Mouse (Mus musculus) lung, embryonic 15.5 days (tissue): Measurements from ENCODE around the gene Ctnnd2. TPM values are rescaled to one million over a fixed set of nuclear protein-coding genes. Genes with fewer than 3 reads are reported as not detected.

ENCODE experiments used
- ATAC-seq: fragments of 200-750 bp; cut with Nextera tagmentation; 2 replicates; pipeline ENCODE4 v1.8.0; 2017; ENCODE audit warnings: moderate number of reproducible peaks, borderline replicate concordance; ENCODE audit not compliant: low FRiP score, low TSS enrichment; ENCODE audit errors: extremely low read depth
- H3K27ac ChIP-seq: fragments of 300-500 bp; sonication (generic); 2 replicates; pipeline ENCODE4 v1.5.1; 2015; ENCODE audit warnings: moderate library complexity, mild to moderate bottlenecking, inconsistent platforms
- H3K27me3 ChIP-seq: fragments of 300-500 bp; sonication (generic); 2 replicates; pipeline ENCODE4 v1.6.1; 2015; ENCODE audit warnings: inconsistent platforms
- H3K36me3 ChIP-seq: fragments of 300-500 bp; sonication (generic); 2 replicates; pipeline ENCODE4 v1.6.1; 2015; ENCODE audit warnings: inconsistent platforms
- H3K4me1 ChIP-seq: fragments of 300-500 bp; sonication (generic); 2 replicates; pipeline ENCODE4 v1.6.1; 2015; ENCODE audit warnings: inconsistent platforms
- H3K4me2 ChIP-seq: fragments of 300-500 bp; sonication (generic); 2 replicates; pipeline ENCODE4 v1.6.1; 2015; ENCODE audit warnings: inconsistent platforms, mild to moderate bottlenecking, moderate library complexity
- H3K4me3 ChIP-seq: fragments of 300-500 bp; sonication (generic); 2 replicates; pipeline ENCODE4 v1.5.1; 2015; ENCODE audit warnings: mild to moderate bottlenecking, inconsistent platforms
- H3K9ac ChIP-seq: fragments of 300-500 bp; sonication (generic); 2 replicates; pipeline ENCODE4 v1.6.1; 2015; ENCODE audit warnings: inconsistent platforms
- H3K9me3 ChIP-seq: fragments of 300-500 bp; sonication (generic); 2 replicates; pipeline ENCODE4 v1.6.1; 2016; ENCODE audit warnings: inconsistent platforms
- WGBS: fragments of 180-500 bp; shearing (Covaris S2); methylation state at CpG from one replicate; pipeline ENCODE4 v1.1.7; 2015; 5-methylcytosine and 5-hydroxymethylcytosine counted together
- polyA plus RNA-seq: library from polyadenylated mRNA; unstranded; fragments of >200 nt; fragmentation: Nextera tagmentation; extraction: Ambion mirVana; gene quantifications from 2 replicates; pipeline ENCODE4 v1.2.1, GENCODE M21; 2015

The Ctnnd2 gene
- polyA plus RNA-seq, 1 experiment from 2014 or later = 18.9 TPM

- no peak overlapping the region for H3K4me3 ChIP-seq
- ATAC-seq = no peak
Measured at GRCm38 (mm10) chr15:30633917-30634316, 461.5 kb downstream of the Ctnnd2 start.

GRCm38 (mm10) chr15:30634522-30634921, 462.1 kb downstream of the Ctnnd2 start:
- no peak for ATAC-seq

More at GRCm38 (mm10) chr15:30633917-30634316, 461.5 kb downstream of the Ctnnd2 start:
- Histone ChIP-seq H3K27ac (no peak overlapping the region), H3K9me3 (no peaks in the 10 kb centered on the region), H3K9ac (no peak overlapping the region), H3K36me3 (no peaks in the 10 kb centered on the region), H3K4me2 (no peak overlapping the region), H3K4me1 (no peaks in the 10 kb centered on the region), H3K27me3 (no peaks in the 10 kb centered on the region)
- WGBS = 31% methylated on average over 2 of the region's 2 CpGs

DNA sequence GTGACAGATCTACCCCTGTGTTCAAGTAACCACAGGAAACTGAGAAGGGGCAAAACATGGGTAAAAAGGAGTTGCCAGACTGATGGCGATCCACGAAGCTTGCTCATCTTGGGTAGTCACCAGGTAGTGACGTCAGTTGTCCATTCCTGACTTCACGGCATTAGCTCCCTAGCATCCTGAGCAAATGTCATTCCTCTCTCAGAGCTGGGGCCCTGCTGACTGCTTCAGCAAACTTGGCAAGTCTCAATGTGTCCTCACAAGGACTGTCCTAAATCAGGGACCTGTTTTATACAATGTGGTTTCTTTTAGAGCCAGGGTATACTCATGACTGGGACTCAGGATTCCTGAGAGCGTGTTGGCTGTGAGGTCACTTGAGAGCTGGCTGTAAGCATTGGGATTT, 468.3 kb downstream of the Ctnnd2 start:
- ATAC-seq = no peak
- no peak overlapping the region for H3K4me2 ChIP-seq
- H3K9ac ChIP-seq = no peak overlapping the region
- no peak overlapping the region for H3K4me3 ChIP-seq
- H3K27ac ChIP-seq = no peak overlapping the region
- no peaks in the 10 kb centered on the region for H3K36me3 ChIP-seq
- no peaks in the 10 kb centered on the region for H3K4me1 ChIP-seq
- WGBS = 81% methylated on average over 5 of the region's 5 CpGs
- peaks cover 3% of the 10 kb centered on the region; the same call in 1 of the 2 replicates for H3K27me3 ChIP-seq
- no peaks in the 10 kb centered on the region for H3K9me3 ChIP-seq

More at GRCm38 (mm10) chr15:30634522-30634921, 462.1 kb downstream of the Ctnnd2 start:
- Histone ChIP-seq H3K4me2 (no peak overlapping the region), H3K9ac (no peak overlapping the region), H3K27ac (peak overlapping the region; percentile 29), H3K4me1 (no peaks in the 10 kb centered on the region), H3K9me3 (no peaks in the 10 kb centered on the region), H3K4me3 (no peak overlapping the region), H3K27me3 (no peaks in the 10 kb centered on the region), H3K36me3 (no peaks in the 10 kb centered on the region)
- 18% methylated on average over 5 of the region's 5 CpGs for whole genome bisulfite sequencing

GRCm38 (mm10) chr15:30645688-30646087, 473.3 kb downstream of the Ctnnd2 start:
- Histone ChIP-seq H3K9ac (no peak overlapping the region), H3K4me3 (no peak overlapping the region), H3K9me3 (no peaks in the 10 kb centered on the region), H3K4me1 (peaks cover 4% of the 10 kb centered on the region; the same call in 1 of the 2 replicates), H3K36me3 (no peaks in the 10 kb centered on the region), H3K27me3 (peaks cover 30% of the 10 kb centered on the region), H3K27ac (no peak overlapping the region), H3K4me2 (no peak overlapping the region; the same call in 1 of the 2 replicates)
- ATAC-seq = no peak
- 41% methylated on average over 1 of the region's 1 CpGs for WGBS

DNA sequence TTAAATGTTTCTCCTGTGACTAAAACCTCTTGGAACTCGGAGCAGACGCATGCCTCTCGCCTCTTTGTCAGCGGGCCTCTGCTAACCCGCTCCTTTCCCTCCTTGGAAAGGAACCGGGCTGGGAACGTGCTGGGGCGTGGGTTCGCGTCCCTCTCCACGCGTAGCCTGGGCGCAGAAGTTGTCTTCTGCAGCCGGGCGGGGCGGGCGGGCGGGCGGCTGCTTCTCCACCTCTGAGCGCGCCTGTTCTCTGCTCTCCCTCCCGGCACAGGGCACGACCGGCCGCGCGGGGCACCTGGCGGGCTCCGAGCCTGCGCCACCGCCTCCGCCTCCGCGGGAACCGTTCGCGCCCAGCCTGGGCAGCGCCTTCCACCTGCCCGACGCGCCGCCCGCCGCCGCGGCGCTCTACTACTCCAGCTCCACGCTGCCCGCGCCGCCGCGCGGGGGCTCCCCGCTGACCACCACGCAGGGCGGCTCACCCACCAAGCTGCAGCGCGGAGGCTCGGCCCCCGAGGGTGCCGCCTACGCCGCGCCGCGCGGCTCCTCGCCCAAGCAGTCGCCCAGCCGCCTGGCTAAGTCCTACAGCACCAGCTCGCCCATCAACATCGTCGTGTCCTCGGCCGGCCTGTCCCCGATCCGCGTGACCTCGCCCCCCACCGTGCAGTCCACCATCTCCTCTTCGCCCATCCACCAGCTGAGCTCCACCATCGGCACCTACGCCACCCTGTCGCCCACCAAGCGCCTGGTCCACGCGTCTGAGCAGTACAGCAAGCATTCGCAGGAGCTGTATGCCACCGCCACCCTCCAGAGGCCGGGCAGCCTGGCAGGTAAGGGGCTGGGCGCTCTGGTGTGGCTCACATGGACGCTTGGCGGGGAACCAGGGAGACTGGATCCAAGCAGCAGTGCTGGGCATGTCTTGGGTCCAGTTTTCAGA, 474.4 kb downstream of the Ctnnd2 start:
- ATAC-seq = peak; percentile 68

DNA sequence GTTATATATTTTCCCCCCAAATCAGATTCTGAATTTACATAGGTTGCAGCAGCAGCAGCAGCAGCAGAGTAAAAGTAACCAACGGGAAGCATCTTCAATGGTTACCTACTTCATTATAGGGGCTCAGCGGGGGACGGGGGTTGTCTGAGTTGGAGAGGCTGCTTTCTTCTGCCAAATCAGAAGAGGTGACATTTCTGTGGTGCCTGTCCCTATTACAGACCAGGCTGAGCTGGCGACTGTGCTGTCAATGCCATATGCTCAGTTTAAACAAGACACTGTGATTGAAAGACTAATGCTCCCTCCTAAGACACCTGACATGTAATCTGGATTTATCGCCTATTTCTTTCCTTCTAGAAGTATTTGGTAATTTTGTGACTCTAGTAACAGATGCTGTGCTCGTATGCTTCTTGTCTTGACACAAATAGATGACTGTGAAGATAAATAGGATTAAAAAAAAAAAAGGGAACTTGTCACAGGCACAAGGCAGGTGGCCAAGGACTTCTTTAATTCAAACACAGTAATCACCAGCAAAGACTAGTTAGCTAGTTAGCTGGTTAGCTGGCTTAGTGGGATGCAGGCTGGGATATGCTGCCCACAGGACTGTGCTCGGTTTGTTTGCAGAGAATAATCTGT, 475.4 kb downstream of the Ctnnd2 start:
- WGBS = 26% methylated on average over 7 of the region's 7 CpGs
- Histone ChIP-seq H3K9ac (0 out of 2 replicates have a peak overlapping the region, but pooled peaks have one; percentile 54), H3K4me2 (peak overlapping the region; percentile 79), H3K9me3 (no peaks in the 10 kb centered on the region), H3K27me3 (peaks cover 30% of the 10 kb centered on the region), H3K36me3 (no peaks in the 10 kb centered on the region), H3K27ac (no peak overlapping the region), H3K4me3 (peak overlapping the region; percentile 57), H3K4me1 (peaks cover 4% of the 10 kb centered on the region; the same call in 1 of the 2 replicates)
- no peak for ATAC-seq

More for the DNA sequence above, 474.4 kb downstream of the Ctnnd2 start:
- H3K9me3 ChIP-seq = no peaks in the 10 kb centered on the region
- H3K4me2 ChIP-seq = peak overlapping the region; percentile 79
- peak overlapping the region; percentile 53 for H3K27ac ChIP-seq
- H3K4me3 ChIP-seq = peak overlapping the region; percentile 57
- peaks cover 30% of the 10 kb centered on the region for H3K27me3 ChIP-seq
- WGBS = under 1% methylated on average over 67 of the region's 94 CpGs
- H3K4me1 ChIP-seq = peaks cover 4% of the 10 kb centered on the region; the same call in 1 of the 2 replicates
- H3K36me3 ChIP-seq = no peaks in the 10 kb centered on the region
- peak overlapping the region; percentile 54 for H3K9ac ChIP-seq

DNA sequence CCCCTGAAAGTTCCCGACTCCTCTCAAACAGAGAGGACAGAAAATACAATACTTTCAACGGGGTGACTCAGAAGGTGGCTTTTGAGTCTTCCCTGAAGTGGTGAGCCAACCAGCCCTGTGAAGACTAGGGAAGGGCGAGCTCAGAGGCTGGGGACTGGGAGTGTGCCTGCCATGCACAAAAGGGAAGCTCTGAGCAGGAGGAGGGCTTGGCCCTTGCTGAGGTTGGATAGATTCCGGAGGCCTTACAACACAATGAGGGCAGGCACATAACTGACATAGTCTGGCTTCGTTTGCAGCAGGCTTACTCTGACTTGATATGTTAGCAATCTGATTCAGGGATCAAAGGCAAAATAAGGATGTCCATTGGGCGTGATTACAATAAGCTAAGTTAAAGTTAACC, 477.6 kb downstream of the Ctnnd2 start:
- no peak overlapping the region for H3K9ac ChIP-seq
- no peak overlapping the region for H3K27ac ChIP-seq
- no peaks in the 10 kb centered on the region for H3K9me3 ChIP-seq
- H3K36me3 ChIP-seq = no peaks in the 10 kb centered on the region
- no peak overlapping the region for H3K4me3 ChIP-seq
- peaks cover 4% of the 10 kb centered on the region; the same call in 1 of the 2 replicates for H3K4me1 ChIP-seq
- WGBS = 51% methylated on average over 6 of the region's 6 CpGs
- H3K4me2 ChIP-seq = peak overlapping the region; percentile 14; the same call in 1 of the 2 replicates
- H3K27me3 ChIP-seq = peaks cover 30% of the 10 kb centered on the region
- no peak for ATAC-seq

GRCm38 (mm10) chr15:30655433-30655832, 483.0 kb downstream of the Ctnnd2 start:
- H3K27ac ChIP-seq = no peak overlapping the region
- H3K9me3 ChIP-seq = no peaks in the 10 kb centered on the region
- no peaks in the 10 kb centered on the region for H3K36me3 ChIP-seq
- no peak for ATAC-seq
- WGBS = 54% methylated on average over 9 of the region's 9 CpGs
- no peak overlapping the region for H3K4me2 ChIP-seq
- H3K4me3 ChIP-seq = no peak overlapping the region
- no peaks in the 10 kb centered on the region for H3K27me3 ChIP-seq
- no peaks in the 10 kb centered on the region for H3K4me1 ChIP-seq
- no peak overlapping the region for H3K9ac ChIP-seq

DNA sequence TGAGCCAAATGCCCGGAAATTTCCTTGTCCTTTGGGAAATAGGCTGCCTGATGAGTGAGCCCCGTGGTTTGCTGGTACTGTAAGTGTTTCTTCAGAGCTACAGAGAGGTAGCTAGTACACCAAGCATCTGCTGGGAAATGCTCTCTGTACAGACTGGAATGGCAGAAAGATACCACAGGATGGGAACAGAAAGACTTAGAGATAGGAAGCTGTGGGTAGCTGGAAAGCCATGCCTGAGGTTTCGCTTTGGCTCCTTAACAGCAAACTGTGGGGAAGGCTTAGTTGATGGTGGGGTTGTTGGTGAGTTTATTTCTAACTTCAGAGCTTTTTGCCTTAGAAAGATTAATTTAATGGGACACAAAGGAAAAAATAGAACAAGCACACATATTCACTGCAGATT, 485.2 kb downstream of the Ctnnd2 start:
- H3K36me3 ChIP-seq = no peaks in the 10 kb centered on the region
- peaks cover 2% of the 10 kb centered on the region; the same call in 1 of the 2 replicates for H3K4me1 ChIP-seq
- no peak overlapping the region for H3K27ac ChIP-seq
- H3K9ac ChIP-seq = no peak overlapping the region
- WGBS = 82% methylated on average over 3 of the region's 3 CpGs
- H3K9me3 ChIP-seq = no peaks in the 10 kb centered on the region
- H3K27me3 ChIP-seq = no peaks in the 10 kb centered on the region
- no peak overlapping the region for H3K4me2 ChIP-seq
- ATAC-seq = no peak
- no peak overlapping the region for H3K4me3 ChIP-seq

DNA sequence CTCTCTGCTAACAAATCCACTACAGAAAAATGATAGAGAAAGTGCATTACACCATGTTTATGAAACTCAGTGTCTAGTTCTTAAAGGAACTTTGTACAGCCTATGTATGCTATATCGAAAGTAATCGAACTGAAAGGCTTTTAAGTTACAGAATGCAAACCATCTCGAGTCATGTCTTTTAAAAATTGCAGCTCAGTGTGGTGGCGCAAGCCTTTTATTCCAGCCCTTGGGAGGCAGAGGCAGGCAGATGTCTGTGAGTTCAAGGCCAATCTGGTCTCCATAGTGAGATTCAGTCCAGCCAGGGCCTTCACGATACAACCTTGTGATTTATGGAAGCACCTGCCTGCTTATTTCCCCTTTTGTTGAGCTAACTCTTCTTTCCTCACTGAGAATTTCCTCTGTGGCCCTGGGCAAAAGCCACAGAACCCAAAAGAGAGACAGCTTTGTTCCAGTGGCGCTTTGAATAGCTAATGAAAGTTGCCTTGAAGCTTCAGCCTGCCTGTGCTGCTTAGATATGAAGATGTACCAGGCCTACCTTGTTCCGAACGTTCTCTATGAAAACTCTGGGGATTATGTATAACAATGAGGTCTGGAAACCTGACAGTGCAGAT, 488.3 kb downstream of the Ctnnd2 start:
- no peak for ATAC-seq

DNA sequence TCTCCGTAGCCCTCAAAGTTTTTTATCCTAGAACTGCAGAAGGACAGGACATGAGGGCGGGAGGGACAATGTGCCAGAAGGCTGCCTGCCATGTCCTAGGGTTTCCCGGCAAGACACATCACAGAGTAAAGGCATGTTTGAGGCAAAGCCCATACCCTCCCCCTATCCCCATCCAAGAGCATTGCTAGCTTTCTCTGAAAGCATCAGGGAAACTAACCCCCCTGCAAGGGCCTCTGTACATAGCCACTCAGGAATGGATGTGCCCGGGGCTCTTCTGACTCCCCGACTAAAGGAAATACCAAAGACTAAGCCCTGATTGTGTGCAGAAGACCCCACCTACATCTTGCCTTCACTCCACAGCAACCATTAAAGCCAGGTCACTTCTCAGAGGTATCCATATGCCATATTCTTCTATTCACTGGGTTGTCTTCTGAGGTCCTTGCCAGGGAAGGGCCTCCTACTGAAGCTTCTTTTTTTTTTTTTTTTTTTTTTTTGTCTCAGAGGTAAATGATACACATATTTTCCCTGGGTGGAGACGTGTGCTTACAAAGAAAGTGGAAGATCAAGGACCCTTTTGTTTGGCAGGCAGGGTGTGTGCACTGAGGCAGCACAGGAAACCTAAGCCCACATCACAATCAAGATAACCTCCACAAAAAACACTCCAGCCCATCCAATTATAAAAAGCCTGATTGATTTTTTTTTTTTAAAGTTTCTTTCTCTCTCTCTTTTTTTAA, 489.5 kb downstream of the Ctnnd2 start:
- Histone ChIP-seq H3K9ac (no peak overlapping the region), H3K27me3 (no peaks in the 10 kb centered on the region), H3K27ac (peak overlapping the region; percentile 7; the same call in 1 of the 2 replicates), H3K4me1 (peaks cover 5% of the 10 kb centered on the region; the same call in 1 of the 2 replicates), H3K4me2 (no peak overlapping the region), H3K36me3 (no peaks in the 10 kb centered on the region), H3K4me3 (no peak overlapping the region), H3K9me3 (no peaks in the 10 kb centered on the region)
- ATAC-seq = no peak
- 41% methylated on average over 6 of the region's 6 CpGs for WGBS

More for the DNA sequence above, 488.3 kb downstream of the Ctnnd2 start:
- 87% methylated on average over 8 of the region's 8 CpGs for WGBS
- Histone ChIP-seq H3K27ac (no peak overlapping the region), H3K4me2 (no peak overlapping the region), H3K9me3 (no peaks in the 10 kb centered on the region), H3K4me1 (peaks cover 5% of the 10 kb centered on the region; the same call in 1 of the 2 replicates), H3K4me3 (no peak overlapping the region), H3K27me3 (no peaks in the 10 kb centered on the region), H3K36me3 (no peaks in the 10 kb centered on the region), H3K9ac (no peak overlapping the region)
